Mouse (Mus musculus) heart, adult 2 months (tissue): ENCODE results near the gene Pde4d.

Experiments used
- CTCF ChIP-seq: fragments of 200-600 bp; IDR thresholded peaks from 2 replicates; pipeline ENCODE4 v1.8.1; 2022; ENCODE audit warnings: antibody characterized with exemption, mild to moderate bottlenecking, moderate library complexity
- POLR2A ChIP-seq: fragments of 200-500 bp; IDR thresholded peaks from 2 replicates; pipeline ENCODE4 v1.6.1; 2011; ENCODE audit warnings: mild to moderate bottlenecking, low read depth, low read length, control low read depth; ENCODE audit not compliant: insufficient read depth

- TF ChIP-seq CTCF (no peak), POLR2A (no peak)
These were observed 404.3 kb downstream of the Pde4d start for GRCm38 (mm10) chr13:108854090-108854489.
